Mouse (Mus musculus): ENCODE measurements around the gene Olfm2.

GRCm38 (mm10) chr9:20726859-20727600 is 19.1 kb downstream of the Olfm2 start:
- TF ChIP-seq E2F4 (IDR thresholded peaks at IDR 0.05; ENCODE audit: insufficient replicate concordance, low read depth, low read length): no peak
- TF ChIP-seq POLR2A (IDR thresholded peaks at IDR 0.05; ENCODE audit: low read depth, low read length): no peak
- no peak for TF ChIP-seq RAD21 (IDR thresholded peaks at IDR 0.05; ENCODE audit: low read depth, low read length)
- no peak for TF ChIP-seq MAX (IDR thresholded peaks at IDR 0.05; ENCODE audit: low read length)
- TF ChIP-seq NELFE (IDR thresholded peaks at IDR 0.05; ENCODE audit: low read depth, low read length): no peak
